Mouse (Mus musculus) heart, adult 8-10 months (tissue): Measurements from ENCODE around the gene Gnb2. TPM values are rescaled to one million over a fixed set of nuclear protein-coding genes. Genes with fewer than 3 reads are reported as not detected.

Experiments used
- DNase-seq: peaks from one replicate; pipeline ENCODE4 v3.0.0; 2022; ENCODE audit warnings: low spot score
- total RNA-seq, 4 experiments: library from RNA; stranded (reverse); gene quantifications; 2 replicates each; pipeline ENCODE4 v1.2.4; 2022

The Gnb2 gene
- total RNA-seq, 4 experiments from 2014 or later = 243 to 256 (median 246) TPM

DNA sequence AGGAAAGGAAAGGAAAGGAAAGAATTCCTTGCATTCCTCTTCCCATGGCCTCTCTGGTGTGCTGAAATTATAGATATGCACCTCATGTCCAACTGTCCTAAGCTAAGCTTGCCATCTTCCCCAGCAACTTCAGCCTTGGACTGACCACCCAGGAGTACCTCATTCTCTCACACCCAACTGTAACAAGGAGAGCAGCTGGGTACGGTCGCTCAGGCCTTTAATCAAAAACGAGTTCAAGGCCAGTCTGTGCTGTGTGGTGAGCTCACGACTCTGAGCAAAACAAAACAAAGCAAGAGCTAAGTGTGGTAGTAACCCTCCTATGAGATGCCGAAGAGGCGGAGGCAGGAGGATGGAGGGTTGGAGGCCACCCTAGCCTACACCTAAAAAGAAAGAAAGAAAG is 7.7 kb upstream of the Gnb2 start:
- no peak for DNase-seq

DNA sequence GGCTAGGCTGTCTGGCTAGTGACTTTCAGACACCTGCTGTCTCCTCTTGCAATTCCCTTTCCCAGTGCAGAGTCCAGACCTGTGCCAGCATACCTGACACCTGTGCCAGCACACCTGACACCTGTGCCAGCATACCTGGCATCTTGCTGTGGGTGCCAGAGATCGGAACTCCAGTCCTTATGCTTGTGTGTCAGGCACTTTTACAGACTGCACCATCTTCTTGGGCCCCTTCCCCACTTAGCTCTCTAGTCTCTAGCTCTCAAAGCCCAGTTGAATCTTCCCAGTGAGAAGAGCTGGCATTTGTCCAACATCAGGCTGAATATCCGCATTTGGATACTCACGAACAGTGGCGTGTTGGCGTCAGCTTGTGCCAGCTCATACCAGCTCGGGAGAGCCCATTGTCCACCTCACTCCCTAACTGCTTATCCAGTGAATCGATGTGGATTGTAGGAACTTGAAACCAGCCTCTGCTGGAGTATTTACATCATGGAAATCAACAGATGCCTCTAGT is 6.0 kb upstream of the Gnb2 start:
- DNase-seq = no peak

DNA sequence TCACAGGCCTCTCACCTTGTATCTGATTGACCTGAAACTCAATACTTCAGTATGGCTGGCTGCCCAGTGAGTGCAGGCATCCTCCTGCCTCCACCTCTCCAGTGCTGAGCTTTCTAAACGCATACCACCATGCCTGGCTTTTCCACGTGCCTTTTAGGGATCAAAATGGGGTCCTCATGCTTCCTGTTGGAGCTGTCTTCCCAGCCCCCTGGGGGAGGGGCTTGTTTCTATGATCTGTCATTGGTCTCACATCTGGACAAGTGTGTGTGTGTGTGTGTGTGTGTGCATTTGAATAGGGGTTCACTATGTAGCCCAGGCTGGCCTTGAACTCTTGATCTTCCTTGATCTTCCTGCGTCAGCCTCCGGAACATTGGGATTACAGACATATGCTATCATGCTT is 4.2 kb upstream of the Gnb2 start:
- DNase-seq = no peak

DNA sequence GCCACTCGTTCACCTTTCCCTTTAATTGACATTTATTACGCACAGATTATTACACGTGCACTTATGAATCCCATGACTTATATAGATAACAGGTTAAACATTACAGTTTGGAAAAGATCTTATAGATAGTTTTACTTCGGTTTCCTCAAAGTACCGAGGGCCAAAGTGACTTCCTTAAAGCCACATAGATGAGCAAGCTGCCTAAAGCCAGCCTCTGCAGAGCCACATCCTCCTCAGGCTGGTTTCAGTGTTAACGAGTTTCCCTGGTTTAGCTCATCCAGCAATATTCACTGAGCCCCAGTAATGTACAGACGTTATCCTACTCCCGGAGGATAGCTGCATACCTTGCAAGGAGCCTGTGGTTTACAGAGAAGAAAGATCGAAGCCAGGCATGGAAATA is 2.0 kb upstream of the Gnb2 start:
- DNase-seq = no peak

DNA sequence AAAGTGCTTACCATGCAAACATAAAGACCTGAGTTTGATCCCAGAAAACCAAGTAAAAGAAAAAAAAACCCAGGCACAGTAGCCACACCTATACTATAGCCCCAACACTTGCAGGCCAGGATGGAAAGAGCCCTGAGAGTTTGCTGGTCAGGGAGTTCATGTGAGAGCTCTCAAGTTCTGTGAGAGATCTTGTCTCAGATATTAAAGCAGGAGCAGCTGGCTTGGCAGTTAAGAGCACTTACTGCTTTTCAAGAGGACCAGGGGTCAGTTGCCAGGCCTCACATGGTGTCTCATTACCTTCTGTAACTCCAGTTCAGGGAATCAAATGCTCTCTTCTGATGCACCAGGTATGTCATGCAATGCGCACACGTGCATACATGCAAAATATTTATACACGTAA is 1.5 kb upstream of the Gnb2 start:
- DNase-seq = no peak

DNA sequence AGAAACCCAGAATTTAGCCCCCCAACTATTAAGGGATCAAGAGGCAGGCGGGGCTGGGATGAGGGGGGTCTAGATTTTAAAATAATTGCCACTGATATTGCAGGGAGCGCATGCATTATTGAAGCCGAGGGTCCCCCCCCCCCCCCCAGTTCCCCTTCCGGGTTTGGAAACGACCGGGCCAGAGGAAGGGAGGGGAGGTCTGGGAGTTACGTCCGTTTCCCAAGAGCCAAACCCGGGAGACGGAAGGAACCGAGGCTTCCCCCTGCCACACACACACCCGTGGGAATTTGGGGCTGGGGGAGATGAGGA is 548 bp downstream of the Gnb2 start:
- DNase-seq = no peak

DNA sequence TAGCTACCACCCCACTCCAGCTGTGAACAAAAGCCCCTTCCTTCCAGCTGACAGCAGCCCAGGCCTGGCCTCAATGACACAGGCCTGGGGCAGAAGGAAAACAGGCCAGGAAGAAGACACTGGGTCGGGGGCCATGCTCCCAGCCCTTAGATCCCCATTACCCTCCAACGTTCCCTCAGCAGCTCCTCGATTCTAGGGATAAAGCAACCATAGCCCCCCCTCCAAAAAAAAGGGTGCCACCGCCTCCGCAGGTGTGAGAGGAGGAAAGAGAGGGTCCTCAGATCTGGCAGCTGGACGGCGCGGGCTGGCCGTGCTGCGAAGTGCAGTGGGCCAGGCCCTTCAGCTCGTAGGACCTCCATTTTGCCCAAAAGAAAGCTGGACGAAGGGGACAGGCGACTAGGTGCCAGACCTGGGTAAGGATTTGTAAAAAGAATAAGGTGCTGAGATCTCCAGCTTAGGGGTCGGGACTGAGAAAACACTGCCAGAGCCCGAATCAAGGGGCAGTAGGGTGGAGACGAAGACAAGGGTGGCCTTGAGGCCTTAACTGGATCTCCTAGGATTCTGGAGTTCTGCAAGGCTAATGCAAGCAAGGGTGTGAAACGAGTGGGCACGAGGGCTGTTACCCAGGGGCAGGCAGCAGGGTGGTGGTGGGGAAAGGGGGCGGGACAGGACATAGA is 1.0 kb downstream of the Gnb2 start:
- DNase-seq = no peak

DNA sequence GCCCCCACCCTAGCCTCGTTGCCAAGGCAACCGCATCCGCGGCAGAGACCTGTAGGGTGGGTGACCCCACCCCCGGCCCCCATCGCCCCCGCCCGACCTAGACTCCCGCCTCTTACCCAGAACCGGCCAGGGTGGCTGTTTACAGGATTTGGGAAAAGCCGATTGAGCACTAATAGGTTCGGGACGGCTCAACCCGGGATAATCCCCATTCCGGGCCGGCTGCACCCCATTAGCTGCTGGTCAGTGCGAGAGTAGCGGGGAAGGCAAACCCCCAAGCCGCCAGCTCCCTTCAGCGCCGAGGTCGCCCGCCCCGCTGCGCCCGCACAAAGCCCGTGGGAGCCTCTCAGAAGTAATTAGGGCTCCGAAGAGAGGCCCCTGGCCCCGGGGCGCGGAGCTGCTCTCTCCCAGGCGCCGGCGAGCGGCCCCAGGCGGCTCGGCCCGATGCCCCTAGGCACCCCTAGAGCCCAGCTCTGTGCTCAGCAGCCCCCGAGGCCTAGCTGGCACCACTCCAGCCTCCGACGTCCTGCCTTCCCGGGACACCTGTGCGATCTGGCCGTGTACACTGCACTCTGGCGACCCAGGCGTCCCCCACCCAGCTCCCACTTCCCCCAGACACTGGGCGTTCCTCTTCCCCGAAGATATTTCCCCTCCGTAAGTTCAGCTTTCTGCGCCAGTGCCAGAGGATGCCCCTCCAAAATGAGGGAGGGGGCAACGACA is 1.7 kb downstream of the Gnb2 start:
- peak; percentile 60 for DNase-seq

DNA sequence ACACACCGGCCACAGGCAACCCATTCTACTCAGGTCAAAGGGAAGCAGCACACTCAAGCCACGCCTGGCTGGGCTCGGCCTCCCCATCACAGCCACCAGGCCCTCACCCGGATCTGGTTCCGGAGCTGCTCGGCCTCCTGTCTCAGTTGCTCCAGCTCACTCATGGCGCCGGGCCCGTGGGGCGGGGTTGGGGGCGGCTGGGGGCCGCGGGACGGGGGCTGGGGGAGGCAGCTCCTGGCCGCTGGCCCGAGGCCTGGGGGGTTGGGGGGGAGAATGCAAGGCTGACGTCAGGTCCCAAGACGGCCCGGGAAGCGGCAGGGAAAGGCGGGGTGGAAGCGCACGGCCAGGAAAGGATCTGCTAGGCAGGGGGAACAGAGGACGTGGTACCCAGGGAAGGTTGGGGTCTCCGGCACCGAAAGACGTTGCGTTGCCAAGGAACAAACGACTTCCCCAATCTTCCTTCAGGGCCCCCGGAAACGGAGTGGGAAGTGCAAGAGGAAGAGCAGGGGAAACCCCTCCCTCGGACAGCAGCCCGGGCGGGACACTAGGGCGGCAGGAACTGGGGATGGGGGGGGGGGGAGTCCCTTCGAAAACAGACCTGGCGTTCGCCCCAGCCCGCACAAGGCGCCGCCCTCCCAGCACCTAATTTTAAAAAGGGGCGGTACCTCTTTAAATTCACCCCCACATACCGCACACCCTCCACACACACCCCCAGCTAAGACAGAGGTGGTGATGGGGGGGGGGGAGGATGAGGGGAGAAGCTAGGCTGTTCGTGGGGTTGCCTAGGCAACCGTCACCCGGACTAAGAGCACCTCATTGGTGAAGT is 2.5 kb downstream of the Gnb2 start:
- DNase-seq = peak; percentile 79

DNA sequence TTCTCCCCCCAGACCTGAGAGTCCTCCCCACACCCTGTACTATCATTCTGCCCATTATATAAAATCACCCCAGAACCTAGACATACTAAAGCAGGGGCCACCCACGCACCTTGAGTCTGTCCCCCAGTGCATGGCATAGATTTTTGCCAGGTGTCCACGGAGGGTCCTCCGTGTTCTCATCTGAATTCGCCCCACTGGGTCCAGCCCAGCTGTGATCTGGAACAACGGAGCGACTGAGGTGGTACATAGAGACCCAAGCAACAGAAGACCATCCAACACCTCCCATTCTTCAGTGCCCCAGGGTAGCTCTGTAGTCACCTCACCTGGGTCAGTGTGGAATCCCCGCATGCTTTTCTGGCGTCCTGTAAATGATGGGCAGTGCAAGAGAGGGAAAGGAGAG is 3.2 kb downstream of the Gnb2 start:
- no peak for DNase-seq

DNA sequence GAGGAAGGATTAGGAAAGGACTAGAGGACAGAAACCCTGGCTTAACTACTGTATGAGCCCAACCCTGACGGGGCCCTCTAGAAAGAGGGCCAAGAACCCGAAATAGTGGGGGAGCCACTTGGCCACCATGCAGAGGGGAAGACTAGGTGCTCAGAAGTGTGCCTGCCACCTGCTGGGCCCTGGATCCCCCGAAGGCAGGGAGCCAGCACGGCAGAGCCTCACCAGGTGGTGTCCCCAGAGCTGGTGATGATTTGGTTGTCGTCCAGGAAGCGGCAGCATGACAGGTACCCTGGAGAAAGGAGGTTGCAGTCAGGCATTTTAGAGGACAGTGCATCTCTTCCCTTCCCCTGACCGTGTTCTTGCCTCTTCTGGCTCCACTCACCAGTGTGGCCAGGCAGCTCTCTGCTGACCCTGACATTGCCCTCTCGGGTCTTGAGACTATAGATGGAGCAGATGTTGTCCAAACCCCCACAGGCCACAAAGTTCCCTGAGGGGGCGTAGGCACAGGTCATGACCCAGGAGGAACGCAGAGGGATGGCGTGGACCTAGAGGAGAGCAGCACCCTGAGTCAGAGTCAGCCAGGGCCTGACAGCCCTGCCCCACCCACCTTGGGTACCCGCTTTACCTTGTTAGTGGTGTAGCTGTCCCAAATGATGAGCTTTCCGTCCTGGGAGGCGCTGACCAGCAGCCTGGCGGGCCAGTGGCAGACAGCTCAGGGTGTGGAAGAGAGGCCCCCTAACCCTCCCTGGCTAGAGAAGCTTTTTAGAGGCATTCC is 3.9 kb downstream of the Gnb2 start:
- no peak for DNase-seq

DNA sequence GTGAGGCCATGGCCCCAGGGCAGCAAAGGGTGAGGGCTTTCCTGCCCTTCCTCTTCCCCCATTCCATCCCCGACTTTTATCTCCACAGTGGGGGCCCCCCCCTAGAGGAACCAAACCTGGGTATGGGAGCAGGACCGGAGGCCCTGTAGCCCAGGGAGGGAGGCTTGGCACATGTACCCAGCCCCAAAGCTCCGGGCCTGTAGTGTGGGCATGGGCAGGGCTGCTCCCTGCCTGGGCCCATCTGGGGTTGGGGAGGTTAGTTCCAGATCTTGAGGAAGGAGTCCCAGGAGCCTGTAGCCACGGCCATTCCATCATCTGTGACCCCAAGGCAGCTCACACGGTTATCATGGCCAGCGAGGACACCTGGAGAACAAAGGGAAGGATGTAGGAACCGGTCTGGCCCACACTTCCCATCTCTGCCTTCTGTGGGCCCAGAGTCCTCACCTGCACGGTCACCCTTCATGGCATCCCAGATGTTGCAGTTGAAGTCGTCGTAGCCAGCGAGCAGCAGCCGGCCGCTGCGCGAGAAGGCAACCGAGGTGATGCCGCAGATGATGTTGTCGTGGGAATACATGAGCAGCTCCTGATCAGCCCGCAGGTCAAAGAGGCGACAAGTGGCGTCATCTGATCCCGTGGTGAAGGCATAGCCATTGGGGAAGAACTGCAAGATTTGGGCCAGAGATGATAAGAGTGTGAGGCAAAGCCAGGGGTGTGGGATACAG is 4.9 kb downstream of the Gnb2 start:
- no peak for DNase-seq

DNA sequence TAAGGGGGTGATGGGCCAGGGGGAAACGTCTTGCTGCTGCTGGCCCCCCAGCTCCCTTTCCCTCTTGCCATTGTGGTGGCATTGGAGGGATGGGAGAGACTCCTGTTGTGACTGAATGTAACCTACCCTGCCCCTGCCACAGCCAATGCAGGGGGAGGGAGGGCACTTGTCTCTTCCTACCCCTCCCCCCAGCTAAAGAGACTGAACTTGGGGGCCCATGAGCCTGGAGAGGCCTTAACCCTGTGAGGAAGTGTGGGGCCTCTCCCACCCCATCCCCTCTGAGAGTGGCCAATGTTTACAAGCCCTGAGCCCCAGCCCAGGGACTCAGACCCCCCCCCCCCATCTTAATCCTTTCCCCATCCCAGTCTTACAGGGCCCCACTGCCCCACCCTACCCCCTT is 5.9 kb downstream of the Gnb2 start:
- DNase-seq = no peak

DNA sequence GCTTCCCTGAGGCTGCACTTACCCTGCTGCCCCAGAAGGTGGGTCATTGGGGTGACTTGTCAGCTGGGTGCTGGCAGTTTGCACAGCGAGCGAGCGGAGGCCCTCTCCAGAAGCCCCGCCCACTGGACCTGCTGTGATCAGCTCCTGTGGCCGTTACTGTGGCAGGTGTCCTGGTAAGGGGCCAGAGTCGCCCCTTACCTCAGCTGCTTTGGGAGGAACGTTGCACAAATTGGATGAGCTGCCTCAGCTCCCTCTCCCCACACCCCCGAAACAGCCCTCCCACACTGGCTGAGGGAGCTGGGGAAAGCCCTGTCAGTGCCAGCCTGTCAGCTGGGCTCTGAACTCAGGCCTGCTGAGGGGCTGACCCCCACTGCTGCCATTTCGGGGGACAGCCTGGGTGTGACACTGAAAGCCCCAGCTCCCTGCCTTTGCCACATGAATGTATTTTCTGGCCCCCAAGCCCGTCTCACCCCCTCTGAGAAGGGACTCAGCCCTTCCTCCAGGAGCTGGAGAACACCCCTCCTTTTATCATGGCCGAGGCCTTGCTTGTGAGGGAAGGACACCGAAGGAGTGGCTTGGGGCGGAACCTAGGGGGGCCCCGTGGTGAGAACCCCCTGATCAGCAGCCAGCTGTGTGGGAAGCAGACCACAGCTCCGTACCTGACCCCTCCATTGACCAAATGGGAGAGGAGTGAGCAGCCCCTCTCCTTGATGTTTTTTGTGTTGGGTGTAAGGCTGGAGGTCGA is 6.9 kb downstream of the Gnb2 start:
- DNase-seq = no peak

DNA sequence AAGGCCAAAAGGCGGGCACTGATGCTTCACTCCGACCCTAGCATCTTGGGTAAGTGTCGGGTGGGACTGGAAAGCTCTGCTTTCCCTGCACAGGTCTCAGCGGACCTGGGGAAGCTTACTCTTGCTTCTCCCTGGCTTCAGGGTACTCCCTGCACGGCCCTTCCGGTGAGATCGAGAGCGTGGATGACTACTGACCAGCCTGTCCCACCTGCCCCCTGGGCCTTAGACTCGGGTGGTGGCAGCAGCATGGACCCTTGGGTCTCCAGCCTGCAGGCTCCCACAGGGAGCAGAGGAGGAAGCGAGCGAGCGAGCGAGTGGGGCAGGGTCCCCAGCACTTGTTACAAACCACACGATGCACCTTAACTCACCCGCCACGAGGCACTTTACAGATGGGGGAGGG is 7.8 kb downstream of the Gnb2 start:
- no peak for DNase-seq

DNA sequence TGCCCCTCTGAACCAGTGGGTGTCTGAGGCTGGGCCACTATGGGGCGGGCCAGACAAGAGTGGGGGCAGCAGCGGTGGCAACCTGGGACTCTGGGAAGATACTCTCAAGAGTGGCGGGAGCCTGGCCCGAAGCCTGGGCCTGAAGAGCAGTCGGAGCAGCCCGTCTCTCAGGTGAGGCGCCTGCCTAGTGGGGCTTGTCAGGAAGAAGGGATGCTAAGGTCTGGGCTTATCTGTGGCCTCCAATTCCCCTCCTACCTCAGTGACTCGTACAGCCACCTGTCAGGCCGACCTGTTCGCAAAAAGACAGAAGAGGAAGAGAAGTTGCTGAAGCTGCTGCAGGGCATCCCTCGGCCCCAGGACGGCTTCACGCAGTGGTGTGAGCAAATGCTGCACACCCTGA is 8.6 kb downstream of the Gnb2 start:
- no peak for DNase-seq

DNA sequence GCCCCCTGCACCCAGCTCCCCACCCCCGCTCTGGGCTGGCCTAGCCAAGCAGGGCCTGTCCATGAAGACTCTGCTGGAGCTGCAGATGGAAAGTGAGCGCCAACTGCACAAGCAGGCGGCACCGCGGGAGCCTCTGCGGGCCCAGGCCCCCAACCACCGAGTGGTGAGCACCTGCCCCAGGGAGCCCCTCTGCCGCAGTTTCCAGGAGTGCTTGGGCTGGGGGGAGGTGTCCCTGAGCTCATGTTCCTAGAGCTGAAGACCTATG is 9.1 kb downstream of the Gnb2 start:
- no peak for DNase-seq

DNA sequence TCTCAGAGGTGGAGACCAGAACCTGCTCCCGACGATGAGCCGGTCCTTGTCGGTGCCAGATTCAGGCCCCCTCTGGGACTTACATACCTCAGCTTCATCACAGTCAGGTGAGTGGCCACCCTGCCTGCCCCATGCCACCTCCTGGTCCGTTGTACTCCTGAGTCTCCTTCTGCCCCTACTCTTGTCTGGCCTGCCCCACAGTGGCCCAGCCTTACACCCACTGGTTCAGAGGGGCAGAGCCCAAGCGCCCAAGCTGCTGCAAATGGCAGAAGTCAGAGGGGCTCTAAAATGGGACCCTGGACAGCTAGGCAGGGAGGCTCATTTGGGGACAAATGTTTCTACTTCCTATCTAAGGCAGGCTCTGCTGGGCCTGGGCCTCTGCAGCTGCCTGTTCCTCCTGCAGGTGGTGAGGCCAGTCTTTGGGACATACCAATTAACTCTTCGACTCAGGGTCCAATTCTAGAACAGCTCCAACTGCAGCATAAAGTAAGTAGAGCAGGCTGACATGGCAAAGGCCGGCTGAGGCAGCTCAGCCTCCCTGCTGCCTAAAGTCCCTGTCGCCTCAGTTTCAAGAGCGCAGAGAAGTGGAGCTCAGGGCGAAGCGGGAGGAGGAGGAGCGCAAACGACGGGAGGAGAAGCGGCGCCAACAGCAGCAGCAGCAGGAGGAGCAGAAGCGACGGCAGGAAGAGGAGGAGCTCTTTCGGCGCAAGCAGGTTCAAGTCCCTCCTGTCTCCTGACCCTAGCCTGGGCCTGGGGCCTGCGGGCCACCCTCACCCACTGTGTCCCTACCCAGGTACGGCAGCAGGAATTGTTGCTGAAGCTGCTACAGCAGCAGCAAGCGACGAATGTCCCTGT is 9.7 kb downstream of the Gnb2 start:
- no peak for DNase-seq

DNA sequence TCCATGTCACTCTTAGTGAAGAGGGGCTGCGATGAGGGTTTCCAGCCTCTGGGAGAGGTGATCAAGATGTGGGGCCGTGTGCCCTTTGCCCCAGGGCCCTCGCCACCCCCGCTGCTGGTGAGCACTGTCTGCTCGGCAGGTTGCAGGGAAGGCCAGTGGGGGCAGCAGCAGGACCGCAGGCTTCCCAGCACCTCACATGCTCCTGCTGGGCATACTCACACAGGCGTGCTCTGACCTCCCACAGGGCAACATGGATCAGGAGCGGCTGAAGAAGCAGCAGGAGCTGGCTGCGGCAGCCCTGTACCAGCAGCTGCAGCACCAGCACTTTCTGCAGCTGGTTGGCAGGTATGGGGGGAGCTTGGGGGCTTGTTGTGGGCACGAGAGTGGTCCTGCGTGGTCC is 10.6 kb downstream of the Gnb2 start:
- no peak for DNase-seq

DNA sequence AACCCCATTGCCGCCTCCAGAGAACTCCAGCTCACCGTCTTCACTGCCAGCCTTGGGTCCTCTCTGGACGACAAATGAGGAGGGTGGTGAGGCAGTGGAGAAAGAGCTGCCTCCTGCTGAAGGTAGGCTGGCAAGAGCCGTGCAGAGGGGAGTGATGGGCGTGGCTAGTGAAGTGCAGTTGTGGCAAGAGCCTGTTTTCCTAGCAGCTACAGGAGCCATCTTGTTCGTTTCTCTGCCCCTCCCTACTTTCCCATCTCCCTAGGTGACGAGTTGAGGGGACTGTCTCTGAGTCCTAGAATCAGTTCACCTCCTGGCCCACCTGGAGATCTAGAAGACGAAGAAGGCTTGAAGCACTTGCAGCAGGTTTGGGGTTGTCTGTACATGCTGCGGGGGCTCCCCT is 11.4 kb downstream of the Gnb2 start:
- no peak for DNase-seq
